Mouse (Mus musculus) left cerebral cortex, postnatal 36 days (tissue): Measurements from ENCODE around the gene Smyd1. TPM values are rescaled to one million over a fixed set of nuclear protein-coding genes. Genes with fewer than 3 reads are reported as not detected.

ENCODE experiments used
- DNase-seq, 2 experiments: peaks; one replicate each; pipeline ENCODE4 v3.0.0; 2021 to 2022; ENCODE audit warnings: low spot score in 2 of 2, mixed read lengths in 1 of 2
- intact Hi-C: fragments of 180-260 bp; cut with DNase I; formaldehyde crosslinking; loops from one replicate; pipeline ENCODE4 v1.15.1; 2025
- total RNA-seq, 2 experiments: library from RNA; stranded (reverse); gene quantifications; 2 replicates each; pipeline ENCODE4 v1.2.3; 2021

The Smyd1 gene
- total RNA-seq, result 1 to 10 TPM; 1.3 to 1.4 TPM

GRCm38 (mm10) chr6:71321826-71322283, at the start of gene Smyd1:
TSS of gene Smyd1 (minus strand) at chr6:71322233.
- intact Hi-C loops, result no loop called here
- no peak for DNase-seq

GRCm38 (mm10) chr6:71371085-71371605, 49.1 kb upstream of the Smyd1 start:
- intact Hi-C loops, result no loop called here
- no peak for DNase-seq

GRCm38 (mm10) chr6:71369416-71369815, 47.4 kb upstream of the Smyd1 start:
- DNase-seq, result no peak
- intact Hi-C loops, result no loop called here

GRCm38 (mm10) chr6:71363995-71364394, 42.0 kb upstream of the Smyd1 start:
- no peak for DNase-seq
- intact Hi-C loops, result no loop called here

- DNase-seq, result no peak
- intact Hi-C loops, result no loop called here
Measured at GRCm38 (mm10) chr6:71361156-71361670, 39.2 kb upstream of the Smyd1 start.

GRCm38 (mm10) chr6:71360751-71361150, 38.7 kb upstream of the Smyd1 start:
- DNase-seq, result no peak
- intact Hi-C loops, result no loop called here

GRCm38 (mm10) chr6:71360221-71360620, 38.2 kb upstream of the Smyd1 start:
- intact Hi-C loops, result no loop called here
- no peak for DNase-seq

GRCm38 (mm10) chr6:71357493-71357892, 35.5 kb upstream of the Smyd1 start:
- intact Hi-C loops, result no loop called here
- DNase-seq, result no peak

GRCm38 (mm10) chr6:71353722-71354121, 31.7 kb upstream of the Smyd1 start:
- intact Hi-C loops, result no loop called here

GRCm38 (mm10) chr6:71352866-71353427, 30.9 kb upstream of the Smyd1 start:
- no peak for DNase-seq
- intact Hi-C loops, result no loop called here

More at GRCm38 (mm10) chr6:71353722-71354121, 31.7 kb upstream of the Smyd1 start:
- no peak for DNase-seq

GRCm38 (mm10) chr6:71352201-71352600, 30.2 kb upstream of the Smyd1 start:
- intact Hi-C loops, result no loop called here
- DNase-seq, result no peak

- intact Hi-C loops, result no loop called here
- no peak for DNase-seq
Measured at GRCm38 (mm10) chr6:71351201-71351600, 29.2 kb upstream of the Smyd1 start.

- intact Hi-C loops, result no loop called here
Measured at GRCm38 (mm10) chr6:71348006-71348405, 26.0 kb upstream of the Smyd1 start.

GRCm38 (mm10) chr6:71341179-71341578, 19.1 kb upstream of the Smyd1 start:
- intact Hi-C loops, result no loop called here
- no peak for DNase-seq

More at GRCm38 (mm10) chr6:71348006-71348405, 26.0 kb upstream of the Smyd1 start:
- DNase-seq, result no peak

- intact Hi-C loops, result no loop called here
- DNase-seq, result no peak
Measured at GRCm38 (mm10) chr6:71339351-71339750, 17.3 kb upstream of the Smyd1 start.

GRCm38 (mm10) chr6:71338941-71339340, 16.9 kb upstream of the Smyd1 start:
- DNase-seq, result no peak
- intact Hi-C loops, result no loop called here

- no peak for DNase-seq
Measured at GRCm38 (mm10) chr6:71337666-71338065, 15.6 kb upstream of the Smyd1 start.

GRCm38 (mm10) chr6:71333578-71334273, 11.7 kb upstream of the Smyd1 start:
- no peak for DNase-seq
- intact Hi-C loops, result no loop called here

More at GRCm38 (mm10) chr6:71337666-71338065, 15.6 kb upstream of the Smyd1 start:
- intact Hi-C loops, result no loop called here

GRCm38 (mm10) chr6:71333031-71333430, 11.0 kb upstream of the Smyd1 start:
- DNase-seq, result no peak
- intact Hi-C loops, result no loop called here

- no peak for DNase-seq
- intact Hi-C loops, result no loop called here
Measured at GRCm38 (mm10) chr6:71332236-71332965, 10.4 kb upstream of the Smyd1 start.
